Mouse (Mus musculus) kidney, adult 11 months (tissue): ENCODE data around the gene Ercc4.

Source experiments
- DNase-seq: peaks from one replicate; pipeline ENCODE4 v3.0.0; 2022

Ercc4 gene

DNA sequence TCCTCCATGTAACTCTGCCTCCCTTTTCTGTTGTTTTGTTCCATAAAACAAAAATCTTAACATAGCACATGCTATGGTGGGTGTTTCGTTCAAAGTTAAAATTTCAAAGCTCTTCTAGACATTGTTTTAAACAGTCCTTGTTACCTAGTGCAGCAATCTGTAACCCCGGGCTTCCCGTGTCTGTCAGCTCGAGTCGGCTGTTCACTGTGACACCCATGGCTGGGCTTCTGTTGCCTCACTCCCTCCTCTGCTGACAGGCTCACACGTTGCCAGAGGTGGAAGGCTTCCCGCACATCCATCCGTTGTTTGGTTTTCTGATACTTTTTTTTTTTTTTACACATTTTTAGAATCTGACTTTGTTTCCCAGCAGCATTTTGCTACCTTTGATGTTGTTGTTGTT, 40.5 kb downstream of the Ercc4 start:
- no peak for DNase-seq

DNA sequence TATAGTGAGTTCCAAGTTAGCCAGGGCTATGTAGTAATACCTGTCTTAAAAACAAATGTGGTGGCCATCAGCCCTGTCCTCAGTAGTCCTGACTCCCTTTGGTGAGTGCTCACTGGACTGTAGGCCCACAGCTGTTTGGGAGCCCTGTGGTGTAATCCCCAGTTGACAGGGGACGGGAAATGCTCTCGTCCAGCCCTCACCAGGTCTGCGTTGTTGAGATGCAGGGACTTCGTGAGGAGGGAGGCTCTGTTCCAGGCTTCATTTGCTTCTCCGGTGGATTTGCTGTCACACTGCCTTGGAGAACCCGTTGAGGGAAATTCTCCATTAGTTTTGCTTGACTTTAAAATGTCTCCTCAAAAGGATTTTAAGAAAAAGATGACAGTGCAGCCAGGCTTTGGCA, 41.3 kb downstream of the Ercc4 start:
- DNase-seq, result no peak

DNA sequence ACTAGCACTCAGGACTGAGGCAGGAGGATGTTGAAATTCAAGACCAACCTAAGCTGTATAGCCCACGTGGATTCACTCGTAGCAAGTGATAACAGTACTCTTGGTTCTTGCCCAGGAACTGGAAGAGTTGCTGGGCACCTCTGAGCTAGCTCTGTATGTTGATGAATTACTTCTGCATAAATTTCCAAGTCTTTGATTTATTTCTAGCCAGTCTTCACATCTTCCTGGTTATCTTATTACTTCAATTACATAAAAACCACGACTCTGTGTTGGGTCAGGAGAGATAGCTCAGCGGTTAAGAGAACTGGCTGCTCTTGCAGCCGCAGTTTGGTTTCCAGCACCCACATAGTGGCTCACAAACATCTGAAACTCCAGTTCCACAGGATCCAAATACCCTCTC, 43.0 kb downstream of the Ercc4 start:
- no peak for DNase-seq

DNA sequence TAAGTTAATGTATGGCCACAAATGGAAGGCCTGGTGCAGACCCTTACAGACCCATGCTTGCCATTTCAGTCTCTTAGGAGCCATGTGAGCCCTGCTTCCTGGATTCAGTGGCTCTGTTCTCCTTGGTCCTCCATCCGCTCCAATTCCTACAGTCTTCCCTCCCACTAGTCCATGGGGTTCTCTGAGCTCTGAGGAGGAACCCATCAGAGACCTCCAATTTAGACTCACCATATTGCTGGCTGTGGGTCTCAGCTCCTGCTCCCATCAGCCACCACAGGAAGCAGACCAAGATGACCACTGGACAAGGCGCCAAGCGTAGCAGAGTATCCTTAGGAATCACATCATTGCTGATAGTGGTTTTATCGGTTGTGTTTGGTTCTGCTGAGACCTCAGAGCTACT, 43.7 kb downstream of the Ercc4 start:
- DNase-seq, result no peak

DNA sequence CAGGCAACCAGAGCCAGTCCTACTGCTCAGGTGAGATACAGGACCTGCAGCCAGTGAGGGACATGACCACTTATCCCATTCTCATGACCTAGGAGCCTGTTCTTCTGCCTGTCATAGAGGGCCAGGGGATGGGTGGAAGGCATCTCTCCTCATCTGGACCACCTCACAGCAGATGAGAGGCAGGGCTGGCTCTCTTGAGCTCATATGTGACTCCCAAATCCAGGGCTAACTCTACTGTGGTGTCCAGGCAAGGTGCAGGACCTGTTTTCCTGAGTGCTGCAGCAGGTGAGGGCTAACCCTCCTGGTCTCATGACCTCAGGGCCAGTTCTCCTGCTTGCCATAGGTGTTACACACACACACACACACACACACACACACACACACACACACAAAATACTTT, 44.9 kb downstream of the Ercc4 start:
- DNase-seq, result no peak

DNA sequence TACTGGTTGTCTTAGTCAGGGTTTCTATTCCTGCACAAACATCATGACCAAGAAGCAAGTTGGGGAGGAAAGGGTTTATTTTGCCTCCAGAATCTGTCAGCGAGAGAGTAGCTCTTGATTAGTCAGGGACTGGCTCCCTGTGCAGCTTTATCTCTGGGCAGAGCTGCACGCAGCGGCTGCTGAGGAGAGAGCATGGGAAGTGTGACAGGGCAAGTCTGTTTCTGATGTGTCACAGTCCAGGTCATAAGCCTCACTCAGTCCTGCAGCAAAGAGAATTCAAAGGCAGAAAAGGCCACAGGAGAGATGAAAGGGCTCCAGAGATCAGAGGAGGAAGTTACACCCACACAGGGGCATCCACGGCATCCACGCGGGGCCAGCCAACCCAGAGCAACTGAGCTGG, 47.8 kb downstream of the Ercc4 start:
- DNase-seq, result no peak

DNA sequence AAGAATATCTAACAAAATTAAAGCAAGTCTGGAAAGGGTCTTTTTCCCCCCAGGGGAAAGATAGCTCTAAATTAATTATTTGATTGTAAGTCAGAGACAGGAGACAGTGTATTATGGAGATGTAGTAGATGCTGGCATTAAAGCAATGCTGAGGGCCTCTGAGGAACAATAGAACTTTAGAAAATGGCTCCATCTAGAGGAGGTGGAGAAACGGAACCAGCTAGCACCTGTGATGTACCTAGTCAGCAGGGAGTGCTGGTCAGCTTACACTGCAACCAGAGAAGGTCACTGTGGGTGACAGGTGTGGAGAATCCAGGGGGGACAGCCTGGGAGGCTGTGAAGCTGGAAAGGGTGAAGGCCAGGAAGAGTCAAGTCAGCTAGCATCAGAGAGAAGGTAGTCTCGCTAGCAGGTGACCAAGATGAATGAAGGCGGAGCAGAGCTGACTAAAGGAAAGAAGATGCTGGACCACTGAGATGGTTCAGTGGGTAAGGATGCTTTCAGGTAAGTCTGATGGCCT, 48.7 kb downstream of the Ercc4 start:
- no peak for DNase-seq

DNA sequence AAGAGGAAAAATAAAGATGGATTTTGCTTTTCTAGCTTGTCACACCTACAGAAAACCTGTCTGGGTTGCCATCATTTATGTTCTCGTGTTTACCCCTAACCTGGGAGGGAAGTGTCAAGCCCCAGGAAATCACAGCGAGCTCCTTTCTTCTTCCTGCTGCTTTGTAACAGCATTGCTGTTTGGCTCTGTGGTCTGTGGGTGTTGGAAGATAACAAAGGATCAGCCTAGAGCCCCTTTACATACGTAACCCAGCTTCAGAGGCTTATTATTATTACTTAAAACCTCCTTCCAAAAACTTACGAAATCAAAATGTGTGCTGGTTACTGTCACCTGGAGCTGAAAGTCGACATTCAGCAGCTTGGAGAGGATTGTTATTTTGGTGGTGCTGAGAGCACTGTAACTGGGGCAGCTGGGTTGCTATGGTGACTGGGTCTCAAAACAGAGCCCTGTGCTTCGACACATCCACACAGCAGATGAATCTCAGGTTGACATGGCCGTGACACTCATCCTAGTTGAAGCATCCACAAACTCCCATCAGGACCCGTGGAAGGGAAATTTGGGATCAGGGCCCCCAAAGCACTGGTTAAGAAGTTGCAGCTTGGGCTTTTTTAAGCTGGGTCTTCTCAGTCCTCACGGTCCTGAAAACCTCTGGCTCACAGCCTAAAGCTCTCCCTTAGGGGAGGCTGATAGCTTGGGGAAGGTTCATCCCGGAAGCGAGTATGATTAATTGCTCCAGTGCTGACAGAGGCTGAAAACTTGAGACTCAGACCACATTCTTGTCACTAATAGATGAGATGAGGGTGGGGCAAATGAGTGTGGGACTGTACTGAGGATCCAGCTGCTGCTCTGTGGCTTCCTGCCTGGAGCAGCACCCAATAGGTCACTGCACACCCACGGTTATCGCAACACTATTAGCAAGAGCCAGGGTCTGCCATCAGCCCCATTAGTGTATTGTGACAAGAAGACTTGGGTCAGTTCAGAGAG, 49.7 kb downstream of the Ercc4 start:
- DNase-seq, result peak; percentile 45

DNA sequence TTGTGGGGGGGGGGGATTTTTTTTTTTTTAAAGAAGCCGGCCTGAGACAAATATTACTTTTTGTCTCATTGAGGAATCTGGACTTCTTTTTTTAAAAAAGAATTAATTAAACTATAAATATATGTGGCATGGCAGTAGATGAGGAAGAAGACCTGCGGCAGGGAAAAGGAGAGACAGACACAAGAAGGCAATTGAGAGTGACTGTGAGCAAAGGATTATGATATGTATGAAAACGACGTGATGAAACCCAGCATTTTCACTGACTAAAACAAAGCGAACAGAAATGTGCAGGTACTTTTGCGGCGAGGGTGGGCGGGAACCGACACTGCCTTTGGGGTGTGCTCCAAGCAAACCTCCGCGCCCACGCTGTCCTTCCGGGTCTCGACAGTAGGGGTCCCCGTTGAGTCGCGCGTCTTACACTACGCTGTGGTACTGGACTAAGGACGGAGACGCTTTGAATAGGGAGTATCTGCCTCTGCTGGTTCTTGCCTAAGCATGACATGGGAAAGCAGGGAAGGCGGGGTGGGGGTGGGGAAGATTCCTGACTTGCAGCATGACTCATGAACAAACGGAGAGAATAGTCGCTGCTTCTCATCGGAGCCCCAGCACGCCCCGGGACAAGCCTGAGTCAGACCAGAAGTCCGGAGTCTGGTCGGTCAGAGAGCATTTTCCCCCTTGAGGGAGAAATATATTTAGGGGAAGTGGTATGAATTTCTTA, 50.6 kb downstream of the Ercc4 start:
- peak; percentile 81 for DNase-seq

DNA sequence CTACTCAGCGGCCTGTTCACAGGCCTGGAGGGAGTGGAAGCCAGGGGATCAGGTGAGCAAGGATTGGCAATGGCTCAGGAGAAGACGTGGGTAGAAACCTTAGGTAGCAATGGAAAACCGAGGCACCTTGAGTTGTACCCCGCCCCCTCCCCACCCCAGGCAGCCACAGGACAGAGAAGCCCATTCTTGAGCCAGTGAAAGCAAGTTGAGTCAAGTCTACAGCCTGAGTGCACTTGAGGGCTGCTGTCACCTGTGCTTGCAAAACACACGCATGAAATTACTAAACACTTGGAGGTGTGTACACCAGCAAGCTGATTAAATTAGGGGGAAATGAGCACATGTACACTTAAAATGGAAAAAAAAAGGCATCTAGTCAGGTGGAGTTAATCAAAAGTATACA, 52.0 kb downstream of the Ercc4 start:
- no peak for DNase-seq

DNA sequence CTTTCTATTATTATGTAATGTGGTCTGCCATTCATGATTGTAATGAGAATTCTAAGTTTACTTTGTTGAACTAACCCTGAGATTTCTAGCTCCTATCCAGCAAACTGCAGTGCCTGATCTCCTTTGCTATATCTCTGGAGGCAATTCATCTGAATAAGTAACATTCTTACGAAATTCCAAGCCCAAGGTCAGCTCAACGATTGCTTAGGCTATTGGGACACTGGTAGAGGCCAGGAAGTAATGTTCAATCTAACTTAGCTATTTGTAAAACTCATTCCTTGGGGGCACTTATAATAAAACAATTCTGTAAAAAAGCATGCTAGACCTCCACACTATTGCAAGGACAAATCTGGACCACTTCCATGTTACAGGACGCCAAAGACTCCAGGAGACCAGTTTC, 58.2 kb downstream of the Ercc4 start:
- DNase-seq, result no peak

DNA sequence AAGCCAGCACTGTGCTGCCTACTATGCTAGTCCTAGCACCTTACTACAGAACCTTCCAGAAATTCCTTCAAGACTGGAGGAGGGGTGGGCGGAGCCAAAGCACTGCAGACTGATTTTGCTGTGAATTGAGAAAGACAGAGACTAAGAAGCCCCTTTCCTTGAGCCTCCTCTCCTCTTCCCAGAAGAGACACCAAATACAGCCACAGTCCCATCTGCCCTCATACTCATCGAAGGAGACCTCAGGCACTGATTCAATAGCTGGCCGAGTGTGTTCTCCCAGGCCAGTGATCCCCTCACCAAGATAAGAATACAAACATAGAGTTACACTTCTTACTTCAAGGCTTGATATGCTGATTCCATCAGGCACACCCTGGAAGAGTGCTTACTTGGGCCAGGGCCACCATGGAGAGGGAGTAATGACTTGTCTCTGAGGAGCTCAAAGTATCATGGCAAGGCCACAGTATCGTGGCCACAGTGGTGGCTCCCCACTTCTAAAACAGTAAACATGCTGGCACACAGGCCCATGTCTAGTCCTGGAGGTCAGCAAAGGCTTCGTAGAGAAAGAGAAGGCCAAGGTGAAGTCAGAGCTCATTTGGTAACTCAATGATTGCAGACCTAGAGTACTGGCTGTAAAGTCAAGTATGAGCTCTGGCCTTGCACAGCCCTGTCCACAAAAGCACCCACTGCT, 63.7 kb downstream of the Ercc4 start:
- DNase-seq, result no peak

DNA sequence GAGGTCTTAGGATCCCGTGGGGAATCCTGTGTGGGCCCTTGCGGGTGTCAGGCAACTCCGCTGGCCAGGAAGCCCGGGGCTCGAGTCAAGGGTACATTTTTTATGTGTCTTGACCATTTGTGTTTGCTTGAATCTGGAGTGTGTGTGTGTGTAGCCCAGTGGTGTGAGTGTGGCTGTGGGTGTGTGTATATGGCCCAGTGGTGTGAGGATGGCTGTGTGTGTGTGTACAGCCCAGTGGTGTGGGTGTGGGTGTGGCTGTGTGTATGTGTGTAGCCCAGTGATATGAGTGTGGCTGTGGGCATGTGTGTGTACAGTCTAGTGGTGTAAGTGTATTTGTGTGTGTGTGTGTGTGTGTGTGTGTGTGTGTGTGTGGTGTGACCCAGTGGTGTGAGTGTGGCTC, 73.0 kb downstream of the Ercc4 start:
- no peak for DNase-seq

DNA sequence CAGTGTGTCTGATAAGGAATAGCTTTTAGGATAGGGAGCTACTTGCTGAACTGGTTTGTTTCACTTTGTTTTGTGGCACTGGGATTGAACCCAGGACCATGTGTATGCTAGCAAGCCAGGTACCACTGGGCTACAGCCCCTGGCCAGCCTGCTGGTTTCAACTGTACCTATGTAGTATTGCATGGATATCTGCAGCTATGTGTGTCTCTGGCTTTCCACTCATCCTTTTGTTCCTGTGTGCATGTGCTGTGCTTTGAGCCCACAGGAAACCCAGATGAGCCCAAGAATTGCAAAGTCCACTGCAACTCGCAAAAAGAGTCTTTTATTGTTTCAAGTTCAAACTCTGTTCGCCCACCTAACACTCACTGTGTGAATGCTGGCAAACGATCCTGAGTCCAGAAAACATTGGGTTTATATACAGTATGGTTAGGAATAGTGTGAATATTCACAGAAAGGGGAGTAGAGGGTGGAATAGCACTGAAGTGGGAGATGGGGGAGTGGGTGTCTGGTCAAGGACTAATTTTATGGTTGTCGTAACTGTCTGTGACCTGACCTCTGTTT, 73.8 kb downstream of the Ercc4 start:
- no peak for DNase-seq

DNA sequence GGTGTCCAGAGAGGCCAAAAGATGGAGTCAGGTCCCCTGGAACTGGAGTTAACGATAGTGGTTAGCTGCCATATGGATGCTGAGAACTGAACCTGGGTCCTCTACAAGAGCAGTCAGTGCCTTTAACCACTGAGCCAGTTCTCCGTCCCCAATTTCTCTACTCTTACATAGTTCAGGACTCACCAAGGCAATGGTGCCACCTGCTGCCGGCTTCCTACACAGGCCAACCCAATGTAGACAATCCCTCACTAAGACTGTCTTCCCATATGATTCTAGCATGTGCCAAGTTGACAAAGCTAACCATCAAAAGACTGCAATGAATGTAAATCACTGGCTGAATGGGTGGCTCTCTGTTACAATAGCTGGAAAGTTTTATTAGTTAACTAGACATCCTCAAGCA, 74.9 kb downstream of the Ercc4 start:
- no peak for DNase-seq

DNA sequence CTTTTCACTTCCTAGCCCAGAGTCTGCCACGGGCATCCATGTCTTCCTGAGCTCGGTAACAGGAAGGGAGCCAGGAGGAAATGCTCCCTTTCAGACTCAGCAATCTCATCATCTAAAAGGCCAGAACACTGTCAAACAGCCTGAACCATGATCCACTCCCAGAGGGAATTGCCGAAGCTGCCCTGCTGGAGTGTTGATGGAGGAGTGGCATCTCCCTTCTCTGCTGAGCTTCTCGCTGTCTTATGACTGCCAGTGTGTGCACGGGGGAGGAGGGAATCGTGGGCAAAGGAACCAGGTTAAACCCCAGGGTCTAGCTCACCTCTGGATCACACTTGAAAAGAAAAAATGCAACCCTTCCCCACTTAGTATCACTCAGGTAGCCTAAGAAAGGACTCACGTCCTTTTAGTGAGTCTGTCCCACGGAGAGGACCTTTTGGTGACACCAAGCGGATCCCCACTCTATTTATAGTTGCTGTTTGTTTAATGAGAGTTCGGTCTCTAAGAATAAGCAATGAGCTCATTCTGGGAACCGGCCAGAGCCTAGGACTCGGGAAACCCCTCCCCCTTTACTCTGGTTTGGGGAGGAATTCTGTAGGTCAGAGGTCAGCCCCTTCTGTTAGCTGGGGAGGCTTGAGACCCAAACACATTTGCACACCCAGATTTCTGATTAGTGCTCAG, 80.1 kb downstream of the Ercc4 start:
- DNase-seq, result peak; percentile 38

DNA sequence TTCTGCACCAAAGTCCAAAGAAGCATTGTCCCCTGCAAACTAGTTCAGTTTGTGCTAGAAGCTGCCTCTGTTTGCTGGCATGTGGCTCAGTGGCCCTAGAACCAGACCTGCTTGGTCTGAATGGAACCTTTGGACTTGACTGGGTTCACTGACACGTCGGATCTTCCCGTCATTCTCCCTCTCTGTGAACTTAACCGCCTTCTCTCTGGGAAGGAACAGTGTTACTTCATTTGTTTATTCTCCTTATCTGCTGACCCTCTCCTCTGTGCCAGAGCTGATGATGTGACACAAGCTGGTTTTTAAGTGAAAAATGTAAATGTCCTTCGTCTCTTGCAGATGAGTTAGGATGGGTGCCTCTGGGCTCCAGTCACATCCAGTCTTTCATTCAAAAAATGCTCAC, 81.0 kb downstream of the Ercc4 start:
- DNase-seq, result peak; percentile 75

DNA sequence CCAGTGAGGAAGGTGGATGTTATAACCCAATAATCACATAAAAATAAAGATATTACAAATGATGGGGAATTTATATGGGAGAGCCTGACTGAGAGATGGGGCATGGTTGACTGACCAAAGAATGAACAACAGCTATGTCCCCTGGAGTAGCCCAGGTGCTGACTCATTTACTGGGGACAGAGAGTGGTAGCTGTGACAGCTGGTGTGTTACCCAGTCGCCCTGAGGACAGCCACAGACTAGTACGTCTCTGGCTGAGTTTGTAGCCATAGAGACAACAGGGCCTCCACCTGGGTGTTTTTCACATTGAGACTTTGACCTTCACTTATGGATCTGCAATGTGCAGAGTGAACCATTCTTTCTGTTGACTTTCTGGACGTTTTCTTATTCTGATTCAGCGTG, 81.7 kb downstream of the Ercc4 start:
- DNase-seq, result no peak

DNA sequence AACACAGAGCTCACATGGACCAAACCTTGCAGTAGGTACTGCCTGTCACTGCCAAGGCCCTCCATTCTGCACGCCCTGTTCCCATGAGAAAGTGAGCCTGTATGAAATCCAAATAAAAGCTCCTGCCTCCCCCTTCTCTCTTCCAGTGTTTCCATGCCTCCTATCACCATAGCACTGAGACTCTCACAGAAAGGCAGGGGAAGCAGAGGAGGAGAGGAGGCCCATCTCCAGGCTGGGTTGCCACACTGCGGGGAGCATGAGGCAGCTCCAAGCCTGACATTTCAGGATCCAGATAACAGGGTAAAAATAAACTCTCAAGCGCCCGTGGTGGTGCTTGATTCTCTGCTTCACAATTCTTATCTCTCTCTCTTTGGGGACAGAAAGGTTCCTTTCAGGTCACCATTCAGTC, 84.2 kb downstream of the Ercc4 start:
- no peak for DNase-seq

DNA sequence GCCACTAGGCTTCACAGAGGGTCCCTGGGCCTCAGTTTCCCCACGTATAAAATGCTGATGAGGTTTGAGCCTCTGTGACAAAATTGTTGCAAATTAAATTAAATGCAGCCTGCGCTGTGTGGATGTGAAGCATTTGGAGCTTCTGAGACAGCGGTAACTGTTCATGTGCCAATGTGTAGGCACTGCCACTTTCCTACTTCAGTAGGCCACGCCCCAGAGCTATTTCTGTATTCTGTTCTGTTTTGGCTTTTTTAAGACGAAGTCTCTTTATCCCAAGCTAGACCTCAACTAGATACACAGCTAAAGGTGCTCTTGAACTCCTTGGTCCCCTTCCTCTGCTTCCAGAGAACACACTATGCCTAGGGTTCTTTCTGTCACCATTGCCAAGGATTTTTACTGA, 85.4 kb downstream of the Ercc4 start:
- no peak for DNase-seq

DNA sequence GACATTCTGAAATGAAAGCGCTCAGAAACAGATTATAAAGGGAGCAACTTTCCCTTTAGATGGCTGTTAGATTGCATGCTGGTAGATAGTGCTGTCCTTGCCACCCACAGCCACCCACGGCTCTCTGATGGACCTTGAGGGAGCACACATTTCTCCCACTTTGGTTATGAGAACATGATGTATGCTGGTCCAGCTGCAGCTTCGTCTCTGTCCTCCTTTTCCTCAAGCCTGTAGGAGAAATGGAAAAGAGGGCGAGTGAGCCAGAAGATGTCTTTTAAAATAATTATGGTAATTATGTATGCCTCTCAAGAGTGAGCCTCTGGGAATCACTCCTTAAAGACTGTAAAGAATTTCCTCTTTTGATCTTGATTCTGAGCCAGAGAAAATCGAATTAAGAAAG, 87.1 kb downstream of the Ercc4 start:
- DNase-seq, result no peak

DNA sequence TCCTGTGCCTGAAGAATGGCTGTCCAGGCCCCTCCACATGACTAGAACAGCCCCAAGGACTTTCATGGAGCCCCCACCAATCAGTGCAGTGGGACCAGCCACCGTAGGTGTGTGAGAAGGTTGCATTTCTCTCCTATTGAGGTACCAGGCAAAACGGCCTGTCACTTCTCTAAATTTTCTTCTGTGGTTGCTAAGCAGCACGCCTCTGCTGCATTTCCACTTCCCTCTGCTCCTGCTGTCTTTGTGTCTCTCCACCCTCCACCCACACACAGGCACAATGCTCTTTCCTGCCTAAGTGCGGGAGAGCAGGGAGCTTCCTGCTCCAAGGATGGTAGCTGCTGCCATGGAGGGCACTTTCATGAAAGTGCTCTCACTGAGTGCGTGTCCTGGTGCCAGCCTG, 87.8 kb downstream of the Ercc4 start:
- DNase-seq, result no peak

DNA sequence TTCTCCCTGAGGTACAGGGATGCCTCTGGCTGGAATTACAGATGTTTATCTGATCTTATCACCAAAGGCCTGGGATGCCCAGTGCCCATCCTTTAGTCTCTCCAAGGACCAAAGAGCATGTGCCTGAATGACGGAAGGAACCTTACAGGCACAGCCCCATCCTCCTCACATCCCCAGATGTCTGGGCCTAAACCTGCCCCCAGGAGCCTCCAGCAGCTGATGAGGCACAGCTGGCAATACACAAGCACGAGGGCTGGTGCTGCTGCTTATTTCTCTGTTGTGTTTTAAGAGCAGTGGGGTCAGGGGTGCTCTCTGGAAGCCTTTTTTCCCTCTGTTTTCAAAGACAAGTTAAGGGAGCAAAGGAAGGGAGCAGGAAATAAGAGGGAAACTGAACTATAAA, 89.7 kb downstream of the Ercc4 start:
- DNase-seq, result no peak
